Mouse (Mus musculus) kidney, embryonic 16.5 days (tissue): Measurements from ENCODE around the gene Dpf1. TPM values are rescaled to one million over a fixed set of nuclear protein-coding genes. Genes with fewer than 3 reads are reported as not detected.

Source experiments
- polyA plus RNA-seq: library from polyadenylated mRNA; unstranded; fragments of >200 nt; fragmentation: Nextera tagmentation; extraction: Ambion mirVana; gene quantifications from 2 replicates; pipeline ENCODE4 v1.2.1, GENCODE M21; 2015

Dpf1 gene
- polyA plus RNA-seq, 1 experiment from 2014 or later, result 3.5 TPM

Other genes starting within 250 kb of the Dpf1 start
- 0.97 and 1.4 TPM in 2 replicates for gene Ryr1, start 178.8 kb upstream of the Dpf1 start, polyA plus RNA-seq
- gene Rasgrp4, start 169.1 kb upstream of the Dpf1 start, polyA plus RNA-seq, result 0.66 and 0.84 TPM in 2 replicates
- 20.0 and 20.4 TPM in 2 replicates for gene Fam98c, start 147.7 kb upstream of the Dpf1 start, polyA plus RNA-seq
- gene Ggn, start 133.7 kb upstream of the Dpf1 start, polyA plus RNA-seq, result 0.94 and 1.0 TPM in 2 replicates
- gene Spred3, start 133.5 kb upstream of the Dpf1 start, polyA plus RNA-seq, result 3.4 and 4.6 TPM in 2 replicates
- gene Psmd8, start 123.2 kb upstream of the Dpf1 start, polyA plus RNA-seq, result 270 and 282 TPM in 2 replicates
- 0.63 and 1.2 TPM in 2 replicates for gene Catsperg1, start 89.9 kb upstream of the Dpf1 start, polyA plus RNA-seq
- gene Kcnk6, start 71.4 kb upstream of the Dpf1 start, polyA plus RNA-seq, result 1.5 and 1.7 TPM in 2 replicates
- 134 and 143 TPM in 2 replicates for gene Yif1b, start 65.6 kb upstream of the Dpf1 start, polyA plus RNA-seq
- gene 2200002D01Rik, start 55.5 kb upstream of the Dpf1 start, polyA plus RNA-seq, result 7.5 and 8.5 TPM in 2 replicates
- 270 and 295 TPM in 2 replicates for gene Spint2, start 22.0 kb upstream of the Dpf1 start, polyA plus RNA-seq
- 19.6 and 25.1 TPM in 2 replicates for gene Ppp1r14a, start 14.6 kb upstream of the Dpf1 start, polyA plus RNA-seq
- gene Sipa1l3, start 214.7 kb downstream of the Dpf1 start, polyA plus RNA-seq, result 15.3 and 15.8 TPM in 2 replicates